In the genomic region with DNA sequence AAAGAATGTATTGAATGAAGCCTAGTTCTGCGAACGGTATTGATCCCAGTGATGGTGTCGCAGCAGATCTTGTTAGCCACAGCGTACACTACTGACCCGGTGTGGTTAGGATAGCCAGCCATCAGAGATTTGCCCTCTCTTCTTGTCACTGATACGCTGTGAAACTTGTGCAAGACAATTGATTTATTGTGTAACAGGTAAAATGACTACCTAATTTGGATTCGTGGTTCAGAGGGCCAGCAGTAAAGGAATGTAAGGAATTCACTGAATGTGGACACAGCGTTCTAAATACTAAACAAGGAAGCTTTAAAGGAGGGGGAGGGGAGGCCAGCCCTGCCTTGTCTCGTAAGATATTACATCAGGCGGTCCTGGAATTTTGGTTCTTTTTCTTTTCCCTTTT, we compare ENCODE assay signal across 9 mouse cellular contexts.
DNase-seq lines count a peak whose midpoint lies in the region; ATAC-seq and TF ChIP-seq lines count a peak whose summit lies in the region.
"Had no signal": no experiment of that assay in that cellular context is flagged by ENCODE, and none has a peak within 500 bp of the region (broad histone marks: within the 10 kb centered on the region; RNA-seq: fewer than 3 reads in every experiment).

No protein-coding gene starts in this region.

- no peaks in the 10 kb centered on the region for H3K36me3 ChIP-seq in heart, embryonic 10.5 days
- H3K36me3 ChIP-seq in heart, adult 2 months (ENCODE audit: control insufficient read depth, insufficient read depth, low read length): no peaks in the 10 kb centered on the region
- H3K36me3 ChIP-seq in midbrain, embryonic 13.5 days: no peaks in the 10 kb centered on the region
- H3K36me3 ChIP-seq in midbrain, embryonic 15.5 days (replicated peaks): no peaks in the 10 kb centered on the region
- H3K36me3 ChIP-seq in intestine, embryonic 15.5 days: no peaks in the 10 kb centered on the region
- H3K36me3 ChIP-seq: lung, embryonic 15.5 days had no signal

- intact Hi-C loops in heart, adult 2 months (cut with DNase I): loop anchor here (10.0 kb wide), 1 partner anchor 627 kb away; no protein-coding TSS in a partner anchor

- H3K27me3 ChIP-seq in heart, embryonic 10.5 days (ENCODE audit: insufficient read depth, poor library complexity, severe bottlenecking): no peaks in the 10 kb centered on the region
- H3K27me3 ChIP-seq in heart, adult 2 months (ENCODE audit: control insufficient read depth, insufficient read depth, low read length): no peaks in the 10 kb centered on the region
- H3K27me3 ChIP-seq in midbrain, embryonic 13.5 days: peaks cover 3% of the 10 kb centered on the region; the same call in 1 of the 2 replicates
- no peaks in the 10 kb centered on the region for H3K27me3 ChIP-seq in midbrain, embryonic 15.5 days (replicated peaks)
- H3K27me3 ChIP-seq in intestine, embryonic 15.5 days (replicated peaks): no peaks in the 10 kb centered on the region
- H3K27me3 ChIP-seq: lung, embryonic 15.5 days had no signal

- H3K9me3 ChIP-seq in heart, embryonic 10.5 days: no peaks in the 10 kb centered on the region
- H3K9me3 ChIP-seq in midbrain, embryonic 13.5 days: no peaks in the 10 kb centered on the region
- H3K9me3 ChIP-seq in midbrain, embryonic 15.5 days: no peaks in the 10 kb centered on the region
- H3K9me3 ChIP-seq in intestine, embryonic 15.5 days: no peaks in the 10 kb centered on the region
- H3K9me3 ChIP-seq: lung, embryonic 15.5 days had no signal

- H3K4me3 ChIP-seq in heart, embryonic 10.5 days: peak overlapping the region; percentile 17; the same call in 1 of the 2 replicates
- no peak overlapping the region for H3K4me3 ChIP-seq in heart, adult 2 months
- no peak overlapping the region for H3K4me3 ChIP-seq in midbrain, embryonic 13.5 days (replicated peaks)
- no peak overlapping the region for H3K4me3 ChIP-seq in midbrain, embryonic 15.5 days
- no peak overlapping the region for H3K4me3 ChIP-seq in intestine, embryonic 15.5 days (replicated peaks)
- H3K4me3 ChIP-seq: lung, embryonic 15.5 days had no signal

- ATAC-seq in midbrain, embryonic 13.5 days: no peak
- no peak for ATAC-seq in midbrain, embryonic 15.5 days (replicated peaks)
- no peak for ATAC-seq in megakaryocyte-erythroid progenitor cell, adult 5-6 weeks (replicated peaks; ENCODE audit: low FRiP score, low TSS enrichment, poor library complexity, severe bottlenecking)
- ATAC-seq in intestine, embryonic 15.5 days: no peak

- no peak for DNase-seq in heart, embryonic 10.5 days (ENCODE audit: low spot score)
- no peak for DNase-seq in heart, adult 2 months
- peak; percentile 63 to 68 for DNase-seq in kidney, postnatal 25 days
- DNase-seq in yolk sac, embryonic 10.5 days (ENCODE audit: low spot score): peak; percentile 73

- no peaks in the 10 kb centered on the region for H3K79me2 ChIP-seq in heart, adult 2 months (replicated peaks; ENCODE audit: control insufficient read depth, insufficient read depth, low read length)

- TF ChIP-seq EP300 in heart, adult 2 months (IDR thresholded peaks at IDR 0.05; ENCODE audit: insufficient read depth, low read depth, low read length): no peak

- H3K27ac ChIP-seq in heart, embryonic 10.5 days: peak overlapping the region; percentile 43
- no peak overlapping the region for H3K27ac ChIP-seq in heart, adult 2 months
- H3K27ac ChIP-seq in midbrain, embryonic 13.5 days: no peak overlapping the region
- no peak overlapping the region for H3K27ac ChIP-seq in midbrain, embryonic 15.5 days
- H3K27ac ChIP-seq in intestine, embryonic 15.5 days: no peak overlapping the region
- H3K27ac ChIP-seq: lung, embryonic 15.5 days had no signal

- peak overlapping the region; percentile 11; the same call in 1 of the 2 replicates for H3K4me2 ChIP-seq in midbrain, embryonic 13.5 days (replicated peaks)
- no peak overlapping the region for H3K4me2 ChIP-seq in midbrain, embryonic 15.5 days
- H3K4me2 ChIP-seq in intestine, embryonic 15.5 days (replicated peaks): no peak overlapping the region
- H3K4me2 ChIP-seq: lung, embryonic 15.5 days had no signal

- TF ChIP-seq CTCF in heart, adult 2 months (IDR thresholded peaks at IDR 0.05): no peak

- WGBS in heart, embryonic 10.5 days: 20% methylated on average over 10 of the region's 10 CpGs
- WGBS in heart, adult 2 months: 56% methylated on average over 10 of the region's 10 CpGs
- WGBS in midbrain, embryonic 13.5 days: 19% methylated on average over 10 of the region's 10 CpGs
- WGBS in midbrain, embryonic 15.5 days: 20% methylated on average over 10 of the region's 10 CpGs
- WGBS in intestine, embryonic 15.5 days: 35% methylated on average over 10 of the region's 10 CpGs

- no peak overlapping the region for H3K9ac ChIP-seq in heart, adult 2 months (ENCODE audit: low read depth, low read length)
- no peak overlapping the region for H3K9ac ChIP-seq in midbrain, embryonic 13.5 days (replicated peaks)
- H3K9ac ChIP-seq in midbrain, embryonic 15.5 days: no peak overlapping the region
- no peak overlapping the region for H3K9ac ChIP-seq in intestine, embryonic 15.5 days
- H3K9ac ChIP-seq: lung, embryonic 15.5 days had no signal

- peaks cover 53% of the 10 kb centered on the region for H3K4me1 ChIP-seq in heart, embryonic 10.5 days
- no peaks in the 10 kb centered on the region for H3K4me1 ChIP-seq in heart, adult 2 months (ENCODE audit: control insufficient read depth, insufficient read depth, low read length)
- H3K4me1 ChIP-seq in midbrain, embryonic 13.5 days (replicated peaks): peaks cover 13% of the 10 kb centered on the region
- no peaks in the 10 kb centered on the region for H3K4me1 ChIP-seq in midbrain, embryonic 15.5 days
- peaks cover 8% of the 10 kb centered on the region for H3K4me1 ChIP-seq in intestine, embryonic 15.5 days (replicated peaks)

- TF ChIP-seq POLR2A in heart, adult 2 months (IDR thresholded peaks at IDR 0.05; ENCODE audit: insufficient read depth, low read depth, low read length): no peak

Comparison
In these comparisons a context has a peak if more than half of its experiments do, and no peak if none do; other contexts are left out.
1. DNase-seq: peak in kidney, postnatal 25 days (2 of 2) and yolk sac, embryonic 10.5 days (single experiment); none in heart, embryonic 10.5 days (single experiment) and heart, adult 2 months (0 of 2).